Mouse (Mus musculus) heart, postnatal 36 days (tissue): ENCODE results near the gene Map9. TPM values are rescaled to one million over a fixed set of nuclear protein-coding genes. Genes with fewer than 3 reads are reported as not detected.
"Not testable (repeated sequence)": the region's sequence is repeated elsewhere in the genome, so short reads cannot be mapped to it uniquely, and the experiment has no call there.

Experiments used
- DNase-seq, 2 experiments: peaks; one replicate each; pipeline ENCODE4 v3.0.0; 2021 to 2022
- intact Hi-C: fragments of 180-260 bp; cut with DNase I; formaldehyde crosslinking; loops from one replicate; pipeline ENCODE4 v1.15.1; 2025
- total RNA-seq, 2 experiments: library from RNA; stranded (reverse); gene quantifications; 2 replicates each; pipeline ENCODE4 v1.2.3; 2021

The Map9 gene
- 1 to 10 TPM; 1.8 to 2.1 TPM for total RNA-seq

- peak; percentile 89 to 90 for DNase-seq
- intact Hi-C loops = no loop called here
Observed at GRCm38 (mm10) chr3:82357797-82358524, at the start of gene Map9. Map9 (plus strand) TSS chr3:82358044.

- no peak for DNase-seq
- intact Hi-C loops = no loop called here
Observed at GRCm38 (mm10) chr3:82315728-82316127, 42.1 kb upstream of the Map9 start.

- DNase-seq, intact Hi-C loops: not testable (repeated sequence)
Observed at GRCm38 (mm10) chr3:82326736-82327135, 31.1 kb upstream of the Map9 start.

- DNase-seq = no peak
- intact Hi-C loops = no loop called here
Observed at GRCm38 (mm10) chr3:82332067-82332466, 25.8 kb upstream of the Map9 start.

- DNase-seq = no peak
- intact Hi-C loops = no loop called here
Observed at GRCm38 (mm10) chr3:82332536-82332935, 25.3 kb upstream of the Map9 start.

- DNase-seq = peak; percentile 52 to 60
- intact Hi-C loops = loop anchor here (1.0 kb wide), 1 partner anchor 286 kb away; no protein-coding TSS in a partner anchor
Observed at GRCm38 (mm10) chr3:82333128-82333969, 24.5 kb upstream of the Map9 start.

- intact Hi-C loops = no loop called here
- no peak for DNase-seq
Observed at GRCm38 (mm10) chr3:82340111-82340510, 17.7 kb upstream of the Map9 start.

- intact Hi-C loops = no loop called here
- no peak for DNase-seq
Observed at GRCm38 (mm10) chr3:82348277-82348860, 9.5 kb upstream of the Map9 start.

- intact Hi-C loops = loop anchor here (5.0 kb wide), 1 partner anchor 418 kb away; the partner anchor contains the start of gene Ctso
Observed at GRCm38 (mm10) chr3:82350321-82350720, 7.5 kb upstream of the Map9 start.

GRCm38 (mm10) chr3:82357340-82357739 is 504 bp upstream of the Map9 start:
- intact Hi-C loops = no loop called here
- no peak for DNase-seq

More at GRCm38 (mm10) chr3:82350321-82350720, 7.5 kb upstream of the Map9 start:
- no peak for DNase-seq

- DNase-seq = no peak
- intact Hi-C loops = no loop called here
Observed at GRCm38 (mm10) chr3:82359036-82359435, 1.2 kb downstream of the Map9 start.

- no peak for DNase-seq
- intact Hi-C loops = no loop called here
Observed at GRCm38 (mm10) chr3:82362452-82362851, 4.6 kb downstream of the Map9 start.

GRCm38 (mm10) chr3:82364505-82364904 is 6.7 kb downstream of the Map9 start:
- intact Hi-C loops = loop anchor here (1.0 to 2.0 kb wide), 2 partner anchors 360 to 493 kb away; no protein-coding TSS in a partner anchor
- DNase-seq = no peak

GRCm38 (mm10) chr3:82364988-82365387 is 7.1 kb downstream of the Map9 start:
- DNase-seq = no peak
- intact Hi-C loops = loop anchor here (1.0 to 2.0 kb wide), 2 partner anchors 360 to 492 kb away; no protein-coding TSS in a partner anchor

- intact Hi-C loops = no loop called here
Observed at GRCm38 (mm10) chr3:82369063-82369860, 11.4 kb downstream of the Map9 start.

GRCm38 (mm10) chr3:82370439-82371011 is 12.7 kb downstream of the Map9 start:
- intact Hi-C loops = no loop called here
- no peak for DNase-seq

More at GRCm38 (mm10) chr3:82369063-82369860, 11.4 kb downstream of the Map9 start:
- peak in 1 of 2 experiments; percentile 12 for DNase-seq

GRCm38 (mm10) chr3:82376965-82377364 is 19.1 kb downstream of the Map9 start:
- no peak for DNase-seq
- intact Hi-C loops = no loop called here

- no peak for DNase-seq
- intact Hi-C loops = no loop called here
Observed at GRCm38 (mm10) chr3:82382325-82382724, 24.5 kb downstream of the Map9 start.

- intact Hi-C loops = no loop called here
- DNase-seq = no peak
Observed at GRCm38 (mm10) chr3:82385091-82385490, 27.2 kb downstream of the Map9 start.

GRCm38 (mm10) chr3:82405830-82406229 is 48.0 kb downstream of the Map9 start:
- no peak for DNase-seq
- intact Hi-C loops = no loop called here
